In genomic region chr5:57719594-57720185, GRCm38 (mm10) we compare ENCODE assay signal across 8 mouse cellular contexts. TPM values are rescaled to one million over a fixed set of nuclear protein-coding genes. Genes with fewer than 3 reads are reported as not detected.
A peak's percentile ranks its signal among the peaks of the same experiment; 100 is the strongest.
DNase-seq lines count a peak whose midpoint lies in the region; ATAC-seq and TF ChIP-seq lines count a peak whose summit lies in the region.

No protein-coding gene starts in this region.

- H3K4me3 ChIP-seq in forebrain, embryonic 10.5 days, result peak overlapping the region; percentile 68
- H3K4me3 ChIP-seq in heart, postnatal 0 days (ENCODE audit: low read depth, low read length), result peak overlapping the region; percentile 71
- H3K4me3 ChIP-seq in layer of hippocampus, adult 2 months, result peak overlapping the region; percentile 80
- peak overlapping the region; percentile 57 for H3K4me3 ChIP-seq in lung, postnatal 0 days (ENCODE audit: low read depth, low read length)

- no peaks in the 10 kb centered on the region for H3K36me3 ChIP-seq in forebrain, embryonic 10.5 days (replicated peaks)
- H3K36me3 ChIP-seq in heart, postnatal 0 days (replicated peaks; ENCODE audit: control insufficient read depth, insufficient read depth, low read length), result 0 out of 2 replicates have a peak, but pooled peaks cover 5% of the 10 kb centered on the region
- H3K36me3 ChIP-seq in lung, postnatal 0 days (ENCODE audit: insufficient read depth, low read length), result no peaks in the 10 kb centered on the region

- under 1% methylated on average over 59 of the region's 59 CpGs for WGBS in forebrain, embryonic 10.5 days
- WGBS in heart, postnatal 0 days, result under 1% methylated on average over 59 of the region's 59 CpGs
- WGBS in lung, postnatal 0 days, result 2% methylated on average over 41 of the region's 59 CpGs

- peak overlapping the region; percentile 78 for H3K9ac ChIP-seq in heart, postnatal 0 days (replicated peaks; ENCODE audit: low read depth, low read length)
- no peak overlapping the region for H3K9ac ChIP-seq in lung, postnatal 0 days (replicated peaks; ENCODE audit: low read depth)

- TF ChIP-seq CTCF in heart, postnatal 0 days (IDR thresholded peaks at IDR 0.05; ENCODE audit: low read depth), result peak; percentile 52
- peak; percentile 83 for TF ChIP-seq CTCF in layer of hippocampus, adult 2 months (conservative IDR thresholded peaks at IDR 0.05)
- peak; percentile 67 for TF ChIP-seq CTCF in lung, postnatal 0 days (IDR thresholded peaks at IDR 0.05)

- ATAC-seq in heart, postnatal 0 days (ENCODE audit: insufficient read depth, low read depth), result no peak
- ATAC-seq in lung, postnatal 0 days, result peak; percentile 16; the same call in 1 of the 2 replicates

- peak; percentile 5 for DNase-seq in 3134 (ENCODE audit: extremely low read depth, insufficient read length, low spot score)
- DNase-seq in ZHBTc4 (ENCODE audit: low read depth, low spot score), result peak; percentile 61
- DNase-seq in forebrain, embryonic 10.5 days (ENCODE audit: extremely low spot score, low spot score), result no peak
- no peak for DNase-seq in heart, postnatal 0 days (ENCODE audit: low spot score)
- DNase-seq in layer of hippocampus, adult 2 months (ENCODE audit: low spot score in 2 of 2), result peak; percentile 38 to 62
- DNase-seq in lung, postnatal 0 days (ENCODE audit: low spot score), result peak; percentile 39
- DNase-seq in right cerebral cortex, adult 18-20 months, result peak; percentile 77
- DNase-seq in B cell, adult 2 months, result no peak

- no peaks in the 10 kb centered on the region for H3K9me3 ChIP-seq in forebrain, embryonic 10.5 days
- no peaks in the 10 kb centered on the region for H3K9me3 ChIP-seq in heart, postnatal 0 days (replicated peaks; ENCODE audit: control insufficient read depth, low read length)
- H3K9me3 ChIP-seq in lung, postnatal 0 days (ENCODE audit: low read length), result no peaks in the 10 kb centered on the region

- H3K4me1 ChIP-seq in forebrain, embryonic 10.5 days, result peaks cover 44% of the 10 kb centered on the region
- H3K4me1 ChIP-seq in heart, postnatal 0 days (ENCODE audit: control insufficient read depth, insufficient read depth), result no peaks in the 10 kb centered on the region
- peaks cover 8% of the 10 kb centered on the region; the same call in 1 of the 2 replicates for H3K4me1 ChIP-seq in lung, postnatal 0 days (ENCODE audit: insufficient read depth, low read depth, low read length)

- peaks cover 44% of the 10 kb centered on the region for H3K27me3 ChIP-seq in forebrain, embryonic 10.5 days (ENCODE audit: poor library complexity, severe bottlenecking)
- H3K27me3 ChIP-seq in heart, postnatal 0 days (ENCODE audit: control insufficient read depth, insufficient read depth, low read length), result no peaks in the 10 kb centered on the region
- H3K27me3 ChIP-seq in lung, postnatal 0 days (replicated peaks; ENCODE audit: insufficient read depth, low read length), result peaks cover 27% of the 10 kb centered on the region

- peak overlapping the region; percentile 87; the same call in 1 of the 2 replicates for H3K27ac ChIP-seq in forebrain, embryonic 10.5 days
- peak overlapping the region; percentile 95 for H3K27ac ChIP-seq in heart, postnatal 0 days (ENCODE audit: low read depth)
- peak overlapping the region; percentile 93 for H3K27ac ChIP-seq in layer of hippocampus, adult 2 months
- no peak overlapping the region for H3K27ac ChIP-seq in lung, postnatal 0 days (ENCODE audit: low read length)

- peak overlapping the region; percentile 75 for H3K4me2 ChIP-seq in heart, postnatal 0 days (ENCODE audit: low read depth, low read length)
- peak overlapping the region; percentile 71 for H3K4me2 ChIP-seq in lung, postnatal 0 days (replicated peaks; ENCODE audit: low read depth, low read length)

- no peak for TF ChIP-seq EP300 in heart, postnatal 0 days (IDR thresholded peaks at IDR 0.05; ENCODE audit: low read depth)
- no peak for TF ChIP-seq EP300 in lung, postnatal 0 days (IDR thresholded peaks at IDR 0.05)

RNA-seq across cellular contexts. Expression of gene Pcdh7, which starts 1.9 kb away (rescaled TPM):
- polyA plus RNA-seq in forebrain, embryonic 10.5 days (2016; fragmentation: Nextera tagmentation; extraction: Ambion mirVana), result 2.3 and 4.2 TPM in 2 replicates
- total RNA-seq in heart, postnatal 0 days (2014; rRNA removed; ENCODE audit: low replicate concordance), result 169 and 213 TPM in 2 replicates
- 19.9 and 22.4 TPM in 2 replicates for polyA plus RNA-seq in heart, postnatal 0 days (2015; fragmentation: Nextera tagmentation; extraction: Ambion mirVana)
- 10 to 100 TPM; 64.2 to 65.2 TPM for total RNA-seq in layer of hippocampus, adult 2 months (2021)
- polyA plus RNA-seq in lung, postnatal 0 days (2015; fragmentation: Nextera tagmentation; extraction: Ambion mirVana), result 1.2 and 1.4 TPM in 2 replicates

Comparison
In these comparisons a context has a peak if more than half of its experiments do, and no peak if none do; other contexts are left out.
1. DNase-seq: peak in 3134 (single experiment), ZHBTc4 (single experiment), layer of hippocampus, adult 2 months (2 of 2), lung, postnatal 0 days (single experiment) and right cerebral cortex, adult 18-20 months (single experiment); none in forebrain, embryonic 10.5 days (single experiment), heart, postnatal 0 days (single experiment) and B cell, adult 2 months (0 of 2).
2. Peak in every context shown above with its lines, with median percentiles within 50 percentile points of each other: H3K4me3 ChIP-seq and CTCF ChIP-seq.